Mouse (Mus musculus): Measurements from ENCODE around the gene Rnase1.

DNA sequence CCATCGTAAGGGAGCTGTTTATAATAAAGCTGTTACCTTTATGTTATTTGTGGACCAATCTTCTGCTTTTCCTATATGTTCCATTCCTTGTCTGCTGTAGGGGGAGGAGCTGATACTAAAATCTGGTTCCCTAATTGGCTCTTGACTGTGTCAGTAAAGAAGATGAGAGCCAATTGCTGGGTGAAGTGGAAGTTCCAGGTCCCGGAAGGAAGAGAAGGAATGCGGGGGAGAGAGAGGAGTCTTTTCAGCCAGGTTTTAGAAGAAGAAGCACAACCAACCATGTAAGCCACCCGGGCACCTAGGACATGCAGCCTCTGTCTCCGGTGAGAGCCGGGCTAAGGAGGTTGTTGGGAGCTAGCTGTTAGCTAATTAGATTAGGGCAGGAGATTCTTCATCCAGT is 20.9 kb downstream of the Rnase1 start:
- TF ChIP-seq CTCF (IDR thresholded peaks at IDR 0.05; ENCODE audit: control insufficient read depth, insufficient read depth, insufficient replicate concordance, low read depth, low read length) (no peak), POLR2A (IDR thresholded peaks at IDR 0.05; ENCODE audit: control insufficient read depth, low read depth, low read length) (no peak)

Data from testis, adult 2 months (tissue).